In the genomic region with DNA sequence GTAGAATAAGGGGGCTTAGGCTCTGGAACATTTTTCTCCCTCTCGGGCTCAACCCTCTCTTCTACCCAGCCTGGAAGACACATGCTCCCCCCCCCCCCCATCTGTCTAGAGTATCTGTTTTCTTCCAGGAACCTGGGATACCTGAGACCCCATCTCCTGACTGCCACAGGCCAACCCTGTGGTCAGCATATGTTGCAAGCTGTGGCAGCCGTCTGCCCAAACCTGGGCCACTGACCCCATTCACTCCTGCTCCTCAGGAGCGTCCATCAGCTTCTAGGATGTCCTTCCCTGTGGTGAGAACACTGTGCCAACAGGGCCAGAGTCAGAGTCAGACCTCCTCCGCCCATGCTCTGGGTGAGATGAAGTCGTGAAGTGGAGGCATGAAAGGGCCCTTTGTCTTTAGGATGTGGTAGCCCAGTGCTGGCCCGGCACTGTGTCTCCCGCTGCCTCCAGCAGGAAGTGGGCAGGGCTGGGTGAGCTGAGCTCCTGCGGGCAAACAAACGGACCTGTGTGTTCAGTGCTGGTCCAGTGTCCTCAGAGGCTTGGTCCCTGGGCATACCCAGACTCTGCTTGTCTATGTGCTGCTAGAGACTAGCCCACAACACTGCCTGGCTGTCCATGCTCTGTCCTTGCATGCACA, we compare ENCODE assay signal across 8 mouse cellular contexts.
A peak's percentile ranks its signal among the peaks of the same experiment; 100 is the strongest.
DNase-seq lines count a peak whose midpoint lies in the region; ATAC-seq lines count a peak whose summit lies in the region.

No protein-coding gene starts in this region.

- intact Hi-C loops in left cerebral cortex, postnatal 10 days (cut with DNase I): no loop called here

- peak; percentile 76 for ATAC-seq in frontal cortex, adult (ENCODE audit: low TSS enrichment)
- no peak for ATAC-seq in inflammation-experienced regulatory T-cells, adult 6 months

- no peak for DNase-seq in frontal cortex, postnatal 25 days (ENCODE audit: low spot score in 2 of 2)
- DNase-seq in Muller cell, postnatal 12 days (ENCODE audit: inconsistent ontology term): peak; percentile 92
- peak; percentile 97 for DNase-seq in fibroblast of lung, adult 2 months (ENCODE audit: low read depth)
- DNase-seq in left cerebral cortex, postnatal 10 days (ENCODE audit: extremely low spot score in 1 of 2, low spot score in 2 of 2): peak; percentile 52 to 68
- peak; percentile 28 for DNase-seq in right cerebral cortex, postnatal 4 days
- DNase-seq in thymus, postnatal 4 days: no peak

Comparison
In these comparisons a context has a peak if more than half of its experiments do, and no peak if none do; other contexts are left out.
1. DNase-seq: peak in Muller cell, postnatal 12 days (single experiment), fibroblast of lung, adult 2 months (single experiment), left cerebral cortex, postnatal 10 days (2 of 2) and right cerebral cortex, postnatal 4 days (single experiment); none in frontal cortex, postnatal 25 days (0 of 2) and thymus, postnatal 4 days (single experiment).